Mouse (Mus musculus) spleen, adult 18-20 months (tissue): ENCODE measurements around the gene Fto.

Experiments used
- DNase-seq, 2 experiments: peaks; one replicate each; pipeline ENCODE4 v3.0.0; 2022; ENCODE audit warnings: mixed read lengths in 2 of 2

Fto gene

DNA sequence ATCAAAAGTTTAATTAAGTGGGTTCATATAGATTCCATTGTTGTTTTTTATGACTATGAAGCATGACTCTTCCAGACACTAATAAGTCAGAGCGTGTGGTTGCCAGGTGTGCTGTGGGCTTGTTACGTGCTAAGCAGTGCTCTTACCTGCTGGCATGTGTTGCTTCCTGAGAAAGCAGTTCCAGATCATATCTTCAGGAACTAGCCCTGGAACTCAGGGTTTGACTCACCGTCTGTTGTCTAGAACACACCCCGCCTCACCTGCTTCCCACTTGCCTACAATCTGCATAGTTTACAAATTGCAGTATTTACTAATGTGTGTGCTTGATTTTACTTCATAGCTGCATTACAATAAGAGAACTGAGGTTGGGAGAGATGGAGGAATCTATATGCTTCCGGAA is 84.7 kb downstream of the Fto start:
- DNase-seq, result no peak

DNA sequence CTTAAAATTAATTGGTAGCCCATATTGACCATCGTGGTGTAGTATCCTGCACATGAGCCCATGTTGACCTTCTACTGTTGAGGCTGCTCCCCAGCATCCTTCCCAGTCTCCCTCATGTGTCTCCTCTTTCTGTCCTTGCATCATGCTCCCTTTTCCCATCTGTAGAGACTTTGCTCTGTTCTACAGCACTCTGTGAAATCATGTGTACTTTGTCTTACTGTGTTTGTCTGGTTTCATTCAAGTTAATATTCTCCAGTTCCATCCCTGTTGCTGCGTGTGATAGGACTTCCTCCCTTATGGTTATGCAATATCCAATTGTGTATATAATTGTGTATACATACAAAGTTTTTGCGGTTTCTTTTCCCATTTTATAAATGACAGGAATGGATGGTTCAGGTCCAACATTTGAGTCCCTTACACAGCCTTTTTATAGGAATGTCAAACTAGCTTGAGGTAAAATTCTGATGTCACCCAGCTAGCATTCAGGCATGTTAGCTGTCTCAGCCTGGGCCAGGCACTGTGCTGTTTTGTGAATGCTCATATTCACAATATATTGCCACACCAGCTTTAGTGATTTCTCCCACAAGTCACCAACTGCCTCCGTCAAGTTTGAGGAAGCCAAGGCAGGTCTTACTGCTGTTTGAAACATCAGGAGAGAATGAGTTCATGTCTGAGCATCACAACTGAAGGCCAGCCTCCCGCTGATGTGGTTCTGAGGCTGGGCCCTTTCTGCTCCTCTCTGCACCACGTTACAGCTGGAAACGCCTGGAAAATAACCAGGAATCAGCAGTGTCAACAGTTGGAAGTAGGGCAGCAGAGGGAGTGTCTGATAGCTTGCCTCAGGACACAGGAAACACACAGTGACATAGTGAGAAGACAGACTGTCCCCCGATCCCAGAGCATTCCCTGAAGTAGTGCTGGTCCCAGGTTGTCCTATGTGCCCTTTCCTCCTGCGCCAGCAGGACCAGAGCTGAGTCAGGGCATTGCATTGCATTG is 90.0 kb downstream of the Fto start:
- DNase-seq, result no peak

DNA sequence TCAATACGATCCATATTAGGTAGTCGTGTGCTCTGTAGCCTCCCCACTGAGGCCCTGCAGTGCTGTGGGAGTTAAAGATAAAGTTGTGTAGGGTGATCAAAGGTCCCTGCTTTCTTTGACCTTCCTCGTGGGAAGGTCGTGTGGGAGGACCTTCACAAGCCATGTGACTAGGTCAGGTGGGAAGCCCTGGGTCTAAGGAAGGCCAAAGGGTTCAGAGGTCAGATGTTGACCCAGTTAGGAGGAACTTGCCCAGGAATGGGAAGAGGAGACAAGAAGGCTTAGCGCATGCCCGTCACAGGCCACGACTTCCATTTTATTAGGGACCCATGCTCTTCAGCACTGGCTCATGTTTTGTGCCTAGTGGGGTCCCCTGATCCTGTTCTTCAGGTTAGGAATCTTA is 91.0 kb downstream of the Fto start:
- no peak for DNase-seq

DNA sequence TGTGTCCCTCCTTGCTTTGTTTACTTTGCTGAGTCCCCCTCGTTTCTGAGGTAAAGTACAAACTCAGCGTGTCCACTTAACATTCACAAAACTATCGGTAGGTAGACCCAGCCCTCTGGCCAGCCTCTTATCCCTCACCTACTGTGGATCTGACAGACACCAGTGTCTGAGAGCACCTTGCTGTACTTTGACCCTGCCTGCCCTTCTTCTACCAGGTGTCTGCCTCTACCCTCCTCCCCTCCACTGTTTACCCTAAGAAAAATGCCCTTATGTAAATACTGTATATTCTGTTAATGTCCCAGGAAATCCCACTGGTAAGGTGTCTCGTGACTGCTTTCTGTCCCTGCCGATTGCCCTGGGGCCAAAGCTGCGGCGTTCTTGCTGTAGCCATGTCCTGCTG is 91.8 kb downstream of the Fto start:
- DNase-seq, result no peak

DNA sequence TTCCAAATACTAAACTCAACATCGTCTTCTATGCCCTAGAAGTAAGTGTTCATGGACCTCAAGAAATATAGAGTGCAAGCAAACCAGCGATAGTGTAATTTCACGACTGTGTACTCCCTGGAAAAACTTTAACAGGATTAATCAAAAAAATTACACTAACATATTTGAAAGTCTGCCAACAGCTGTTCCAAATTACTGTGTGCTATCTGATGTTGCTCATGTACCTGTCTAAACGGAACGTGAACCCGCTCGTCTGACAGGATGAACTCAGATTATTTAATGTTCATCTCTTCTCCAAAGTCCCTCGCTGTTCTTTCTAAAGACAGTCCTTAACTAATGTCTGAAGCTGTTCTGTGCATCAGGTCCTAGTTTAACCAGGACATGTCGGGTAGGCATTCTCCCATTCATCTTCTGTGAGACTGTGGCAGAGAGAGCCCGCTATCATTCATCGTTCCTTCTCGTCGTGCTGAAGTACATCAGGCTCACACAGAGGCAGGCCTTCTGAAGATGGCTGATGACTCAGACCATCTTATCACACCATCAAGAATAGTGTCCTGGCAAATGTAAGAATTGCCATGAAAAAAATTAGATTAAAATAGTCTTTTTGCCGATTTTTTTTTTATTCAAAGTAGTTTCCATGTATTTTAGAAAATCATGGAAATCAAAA is 93.4 kb downstream of the Fto start:
- no peak for DNase-seq

DNA sequence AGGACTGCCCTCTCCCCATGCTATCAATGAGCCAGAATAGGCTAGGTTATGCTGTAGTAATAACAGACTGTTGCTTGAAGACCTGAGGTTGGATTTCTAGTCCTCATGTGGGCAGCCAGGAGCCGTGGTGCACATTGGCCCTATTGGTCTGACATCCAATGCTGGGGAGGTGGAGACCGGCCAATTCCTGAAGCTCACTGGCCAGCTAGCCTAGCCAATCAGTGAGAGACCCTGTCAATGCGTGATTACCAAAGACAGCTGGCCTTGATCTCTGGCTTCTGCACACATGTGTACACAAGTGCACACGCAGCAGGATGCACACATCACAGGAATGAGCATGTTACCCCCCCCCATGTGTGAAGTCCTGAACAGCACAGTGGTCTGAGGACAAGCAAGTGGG is 94.6 kb downstream of the Fto start:
- no peak for DNase-seq

DNA sequence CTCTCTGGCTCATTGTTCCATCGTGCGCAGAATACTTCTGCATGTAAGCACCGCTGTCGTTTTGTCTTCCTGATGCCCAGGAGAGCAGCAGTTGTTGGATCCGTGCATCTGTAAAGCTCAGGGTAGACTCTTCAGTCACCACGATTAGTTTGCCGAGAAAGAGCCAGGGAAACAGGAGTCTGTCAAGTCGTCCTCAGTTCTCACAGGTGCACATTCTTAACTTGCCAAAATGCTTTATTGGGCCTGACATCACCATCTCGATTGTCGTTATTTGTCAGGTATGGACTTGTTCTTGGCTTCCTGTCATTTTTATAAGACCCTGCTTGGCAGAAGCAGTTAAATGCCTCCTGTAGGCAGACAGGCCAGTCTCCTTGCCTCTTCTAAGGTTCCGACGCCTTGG is 96.7 kb downstream of the Fto start:
- DNase-seq, result no peak

DNA sequence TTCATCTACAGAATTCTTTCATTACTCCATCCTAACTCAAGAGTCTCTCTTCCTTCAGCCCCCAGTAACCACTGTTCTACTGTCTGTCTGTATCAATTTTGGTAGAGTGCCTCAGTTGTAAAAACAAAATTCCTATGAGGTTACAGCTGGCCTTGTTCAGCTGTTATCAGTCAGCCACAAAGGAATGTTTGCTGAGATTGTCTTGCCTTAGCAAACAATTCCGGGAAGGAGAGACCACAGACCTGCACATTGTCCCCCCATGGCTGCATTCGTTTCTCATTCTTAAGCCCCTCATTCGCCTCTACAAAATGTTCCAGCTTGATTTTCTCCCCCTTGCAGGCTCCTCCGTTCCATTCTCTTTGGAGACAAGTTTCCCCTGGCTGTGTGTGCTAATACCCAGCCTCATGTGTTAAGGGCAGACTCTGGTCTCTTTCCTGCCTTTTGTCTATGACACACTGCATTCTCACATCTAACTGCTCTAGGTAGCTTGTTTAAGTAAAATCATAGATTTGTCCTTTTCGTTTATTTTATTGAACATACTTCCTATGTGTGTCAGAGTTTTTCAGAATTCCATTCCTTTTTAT is 111.3 kb downstream of the Fto start:
- DNase-seq, result no peak

DNA sequence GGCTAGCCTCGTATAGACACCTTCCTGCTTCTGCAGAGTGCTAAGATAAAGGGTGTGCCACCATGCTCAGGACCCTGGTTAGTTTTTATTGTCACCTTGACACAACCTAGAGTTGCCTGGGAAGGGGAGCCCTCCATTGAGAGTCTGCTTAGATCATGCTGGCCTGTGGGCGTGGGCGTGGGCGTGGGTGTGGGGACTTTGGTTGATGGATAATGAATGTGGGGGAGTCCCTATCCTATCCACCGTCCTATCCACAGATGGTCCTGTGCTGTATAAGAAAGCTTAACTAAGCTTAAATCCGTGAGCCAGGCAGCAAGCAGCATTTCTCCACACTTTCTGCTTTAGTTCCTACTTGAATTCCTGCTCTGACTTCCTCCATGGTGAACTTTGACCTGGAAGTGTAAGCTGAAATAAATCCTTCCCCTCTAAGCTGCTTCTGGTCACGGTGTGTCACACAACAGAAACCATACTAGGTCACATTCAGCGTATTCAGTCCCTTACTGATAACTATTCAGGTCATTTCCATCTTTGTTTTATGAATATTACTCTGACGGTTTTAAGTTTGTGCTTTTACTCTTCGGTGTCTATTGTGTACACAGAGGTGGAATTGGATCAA is 112.0 kb downstream of the Fto start:
- no peak for DNase-seq

DNA sequence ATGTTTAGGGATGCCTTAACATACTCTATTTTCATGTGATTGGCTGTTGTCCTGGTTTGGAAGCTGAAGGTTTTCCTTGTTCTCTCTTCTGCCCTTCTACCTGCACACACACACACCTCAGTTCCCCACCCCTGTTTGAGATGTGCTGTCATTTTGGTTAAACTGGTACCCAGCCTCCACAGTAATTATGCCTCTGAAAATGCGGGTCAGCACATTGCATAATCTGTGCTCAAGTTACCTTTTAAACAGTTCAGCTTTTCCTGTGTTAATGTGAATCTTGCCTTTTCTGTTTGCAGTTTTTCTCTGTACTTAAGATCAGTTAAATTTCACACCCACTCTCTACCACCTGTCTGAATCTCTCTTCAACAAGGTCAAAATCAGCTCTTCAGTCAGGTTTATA is 113.2 kb downstream of the Fto start:
- no peak for DNase-seq

DNA sequence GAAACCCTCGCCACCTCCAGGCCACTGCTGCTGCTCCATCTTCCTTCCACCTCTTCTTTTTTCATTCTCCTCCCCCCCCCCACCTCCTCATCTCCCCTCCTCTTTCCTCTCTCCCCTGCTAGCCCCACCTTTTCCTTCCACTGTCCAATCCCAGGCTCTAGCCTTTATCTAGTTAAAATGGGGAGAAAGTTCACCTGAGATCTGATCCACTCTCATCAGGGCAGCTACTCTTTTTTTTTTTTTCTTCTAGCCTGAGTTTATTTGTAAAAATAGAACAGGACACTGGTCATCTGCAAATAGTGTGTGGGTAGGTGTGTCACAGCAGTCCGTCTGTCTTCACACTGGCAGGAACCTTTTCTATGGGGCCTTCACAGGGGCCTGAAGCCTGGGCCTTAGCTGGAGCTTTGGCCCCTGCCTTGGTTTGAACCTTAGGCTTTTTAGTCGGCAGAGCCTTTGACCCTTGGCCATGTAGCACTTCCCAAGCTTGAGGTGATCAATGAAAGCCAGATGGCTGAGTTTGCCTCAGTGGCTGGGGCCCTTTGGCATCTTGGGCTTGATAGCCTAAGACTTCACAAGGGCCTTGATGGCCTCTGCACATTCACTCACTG is 117.1 kb downstream of the Fto start:
- DNase-seq, result no peak

DNA sequence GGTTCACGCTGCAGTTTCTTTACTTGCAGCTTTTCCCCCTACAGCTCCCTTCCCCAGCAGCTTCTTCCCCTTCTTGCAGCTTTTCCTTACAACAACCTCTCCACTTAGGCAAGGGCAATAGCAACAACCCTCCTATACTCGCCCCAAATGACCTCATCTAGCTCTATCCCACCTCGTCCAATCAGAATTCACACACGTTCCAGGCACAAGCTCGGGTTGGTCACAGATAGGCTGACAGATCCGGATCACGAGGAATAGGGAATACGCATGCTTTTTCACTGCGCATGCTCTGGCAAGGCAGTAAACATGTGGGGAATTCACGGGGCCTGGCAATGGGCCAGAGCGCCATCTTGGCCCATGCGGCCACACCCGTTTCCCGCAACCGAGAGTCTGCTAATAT is 122.7 kb downstream of the Fto start:
- DNase-seq, result no peak

DNA sequence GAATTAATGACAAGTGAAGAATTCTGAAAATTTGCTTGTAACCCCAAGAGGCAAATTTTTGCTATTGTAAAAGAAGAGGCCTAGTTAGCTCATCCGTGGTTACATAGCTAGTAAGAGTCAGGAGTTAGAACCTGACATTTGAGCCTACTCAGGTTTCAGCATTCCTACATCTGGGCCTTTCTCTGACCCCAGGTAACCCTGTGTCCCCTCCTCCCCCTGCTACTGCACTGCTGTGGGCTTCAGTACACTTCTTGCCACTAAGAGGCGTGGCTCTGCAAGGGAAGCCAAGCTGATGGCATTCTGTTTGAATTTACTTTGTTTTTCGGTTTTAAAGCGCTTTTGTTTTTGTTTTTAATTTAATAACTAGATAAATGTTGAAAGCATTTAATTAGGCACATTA is 130.6 kb downstream of the Fto start:
- no peak for DNase-seq

DNA sequence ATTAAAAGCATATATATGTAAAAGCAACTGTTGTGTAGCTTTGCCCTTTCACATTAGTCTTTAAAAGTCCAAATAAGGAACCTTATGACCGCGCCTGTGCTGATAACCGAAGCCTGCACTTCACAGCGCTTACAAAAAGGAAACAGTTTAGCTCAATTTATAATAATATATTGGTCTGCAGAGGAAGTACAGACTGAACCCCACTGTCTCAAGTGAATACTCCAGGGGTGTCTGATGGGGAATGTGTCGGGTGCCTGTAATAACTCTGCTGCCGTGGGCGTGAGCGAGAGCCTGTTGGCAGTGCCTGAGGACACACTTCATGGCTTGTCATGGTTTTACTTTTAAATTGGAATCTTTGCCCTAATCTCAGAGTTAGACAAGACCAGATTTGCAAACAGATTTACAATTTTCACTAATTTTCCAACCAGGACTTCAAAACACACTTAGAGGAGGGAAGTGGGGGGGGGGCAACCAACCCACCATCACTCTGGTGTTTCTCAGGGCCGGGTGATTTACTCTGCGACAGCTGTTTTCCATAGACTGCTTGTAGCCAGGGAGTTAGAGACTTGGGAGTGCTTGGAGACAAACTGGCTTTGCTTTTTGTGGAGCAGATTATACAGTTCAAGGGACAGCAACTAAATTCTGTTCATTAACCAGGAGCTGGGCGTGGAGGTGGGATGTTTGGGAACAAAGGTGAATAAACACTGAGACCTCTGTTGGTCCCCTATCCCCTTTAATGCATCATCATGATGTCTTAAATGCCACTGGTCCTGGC is 131.5 kb downstream of the Fto start:
- DNase-seq, result no peak

DNA sequence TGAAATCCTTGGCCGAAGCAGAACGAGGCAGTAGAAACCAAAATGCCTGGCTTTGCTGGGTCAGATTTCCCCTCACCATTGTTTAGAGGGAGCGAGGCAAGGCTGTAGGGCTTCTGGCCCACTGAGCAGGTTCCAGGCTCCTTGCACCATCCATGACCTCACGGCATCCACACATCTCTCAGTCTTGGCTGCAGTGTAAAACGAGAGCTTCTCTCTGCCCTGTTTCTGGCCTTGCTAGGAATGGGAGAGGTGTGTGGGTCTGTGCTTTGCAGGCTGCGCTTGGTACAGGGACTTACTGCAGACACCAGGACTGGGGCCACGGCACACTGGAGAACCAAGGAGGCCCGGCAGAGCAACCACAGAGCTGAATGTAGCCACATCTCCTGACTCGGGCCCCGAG is 132.2 kb downstream of the Fto start:
- DNase-seq, result no peak

DNA sequence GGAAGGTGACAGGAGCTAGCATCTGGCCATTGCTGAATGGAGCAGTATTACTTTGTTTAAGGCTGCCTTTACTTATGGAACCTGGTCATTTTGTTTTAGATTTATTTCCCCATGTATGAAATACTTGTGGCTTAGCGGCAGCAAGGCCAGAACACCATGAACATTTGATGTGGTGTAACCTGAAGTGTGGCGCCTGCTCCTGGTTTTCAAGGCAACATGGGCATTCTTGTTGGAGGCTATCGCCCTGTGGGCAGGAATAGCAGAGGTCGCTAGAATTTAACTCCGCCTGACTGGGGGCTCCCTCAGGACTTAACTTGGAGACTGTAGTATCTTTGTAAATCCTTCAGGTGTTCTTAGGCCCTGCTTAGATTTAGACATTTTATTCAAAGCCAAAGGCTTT is 132.7 kb downstream of the Fto start:
- DNase-seq, result no peak

DNA sequence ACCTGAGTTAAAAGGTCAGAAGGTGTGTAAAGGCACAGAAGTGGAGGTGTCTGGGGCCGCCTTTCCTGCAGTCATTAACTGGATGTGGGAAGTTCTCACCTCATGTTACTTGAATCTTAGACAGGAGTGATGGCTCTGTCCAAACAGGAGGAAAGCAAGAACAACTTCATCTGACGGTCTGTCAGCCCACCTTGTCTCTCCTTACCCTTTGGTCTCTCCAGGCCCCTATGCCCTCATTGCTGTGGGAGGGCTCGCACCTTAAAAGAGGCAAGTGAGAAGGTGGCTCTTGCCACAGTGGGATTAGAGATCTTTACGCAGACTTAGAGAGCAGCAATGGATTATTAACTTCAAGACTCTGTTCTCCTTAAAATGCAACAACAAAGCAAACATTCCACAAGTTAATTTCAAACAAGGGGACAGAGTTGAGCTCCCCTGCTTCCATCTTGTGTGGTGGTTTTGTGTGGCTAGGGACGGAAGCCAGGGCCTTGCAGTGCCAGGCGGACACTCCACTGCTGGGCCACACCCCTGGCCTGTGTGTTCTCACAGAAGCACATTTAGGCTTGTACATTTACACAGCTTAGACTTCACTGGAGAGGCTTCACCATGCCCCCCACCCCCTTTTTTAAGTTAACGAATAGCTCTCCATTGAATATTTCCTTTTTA is 135.5 kb downstream of the Fto start:
- DNase-seq, result no peak

DNA sequence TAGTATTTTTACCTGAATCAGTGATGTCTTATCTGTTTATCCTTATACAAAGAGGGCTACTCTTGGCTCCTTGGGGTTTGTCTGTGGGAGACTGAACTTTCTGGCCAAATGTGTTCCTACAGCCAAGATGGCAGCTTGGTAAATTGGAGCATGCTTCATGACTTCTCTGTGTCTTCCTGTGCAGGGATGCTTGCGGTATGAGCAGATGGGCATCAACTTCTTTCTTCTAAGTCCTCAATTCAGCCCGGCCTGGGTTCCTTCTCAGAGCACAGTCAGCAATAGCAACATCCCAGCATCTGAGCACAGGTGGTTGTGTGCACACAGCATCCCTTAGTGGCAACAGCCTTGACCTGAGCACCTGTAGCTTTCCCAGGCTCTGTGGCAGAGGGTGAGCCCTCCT is 141.6 kb downstream of the Fto start:
- DNase-seq, result no peak

DNA sequence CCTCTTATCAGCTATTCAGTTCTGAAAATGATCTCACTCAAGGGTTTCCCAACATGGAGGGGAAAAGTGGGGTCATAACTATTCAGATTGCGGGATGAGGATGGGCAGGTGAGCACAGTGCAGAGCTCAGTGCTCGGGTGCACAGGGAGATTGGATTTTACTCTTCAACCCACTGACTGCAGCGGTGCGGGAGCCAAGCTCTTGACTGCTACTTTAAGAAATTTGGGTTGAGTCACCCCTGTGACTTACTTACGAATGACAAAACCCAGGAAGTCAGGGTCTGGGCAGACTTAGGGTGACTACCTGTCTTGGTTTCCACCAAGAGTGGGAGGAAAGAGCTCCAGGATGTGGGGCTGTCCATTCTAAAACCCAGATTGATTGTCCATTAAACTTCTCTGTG is 142.3 kb downstream of the Fto start:
- no peak for DNase-seq

DNA sequence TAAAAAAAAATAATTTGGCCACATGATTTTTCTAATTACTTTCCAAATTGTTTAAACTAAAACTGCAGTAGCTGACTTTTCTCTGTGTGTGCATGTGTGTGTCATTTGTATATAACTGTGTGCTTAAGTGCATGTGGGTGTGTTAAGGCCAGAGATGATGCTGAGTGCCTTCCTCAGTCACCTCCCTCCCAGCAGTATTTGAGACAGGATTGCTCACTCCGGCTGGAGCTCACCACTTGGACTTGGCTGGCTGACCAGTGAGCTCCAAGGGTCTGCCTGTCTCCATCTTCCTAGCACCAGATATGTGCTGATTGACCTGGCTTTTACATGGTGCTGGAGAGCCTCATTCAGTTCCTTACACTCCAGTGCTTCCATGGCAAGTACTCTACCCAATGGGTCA is 144.7 kb downstream of the Fto start:
- DNase-seq, result no peak

DNA sequence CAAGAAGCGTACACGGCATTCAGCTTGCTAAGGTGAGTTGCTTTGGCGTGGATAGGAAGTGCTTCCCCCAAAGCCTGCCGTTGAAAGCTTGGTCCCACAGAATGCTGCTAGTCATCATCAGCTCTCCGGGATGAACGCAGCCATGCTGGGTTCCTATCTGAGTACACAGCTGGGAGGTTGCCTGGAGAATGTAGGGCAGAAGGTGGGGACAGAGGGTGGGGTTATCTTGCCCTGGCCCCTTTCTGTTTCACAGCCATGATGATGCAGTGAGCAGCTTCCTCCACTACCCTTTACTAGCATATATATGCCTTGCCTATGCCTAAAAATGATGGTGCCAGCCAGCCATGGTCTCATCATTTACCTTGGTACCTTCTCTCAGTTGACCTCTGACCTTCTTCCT is 147.6 kb downstream of the Fto start:
- DNase-seq, result no peak

DNA sequence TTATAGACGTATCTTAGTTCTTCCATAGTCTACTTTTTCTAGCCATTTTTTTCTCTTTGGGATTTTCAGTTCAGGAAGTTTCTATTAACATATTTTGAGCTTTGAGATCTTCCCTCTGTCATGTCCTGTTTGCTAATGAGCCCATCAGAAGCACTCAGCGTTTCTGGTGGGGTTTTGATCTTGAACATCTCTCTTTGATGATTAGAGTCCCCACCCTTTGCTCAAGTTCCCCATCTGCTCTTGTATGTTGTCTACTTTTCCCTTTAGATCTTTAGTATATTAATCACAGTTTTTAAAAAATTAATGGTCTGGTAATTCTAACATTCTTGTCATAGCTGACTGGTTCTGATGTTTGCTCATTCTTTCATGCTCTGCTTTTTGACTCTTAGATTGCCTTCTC is 150.4 kb downstream of the Fto start:
- DNase-seq, result no peak
